Mouse (Mus musculus) activated CD4-positive, CD25-positive, alpha-beta regulatory T cell, adult 4 months (primary cell): Measurements from ENCODE around the gene Defa22. TPM values are rescaled to one million over a fixed set of nuclear protein-coding genes. Genes with fewer than 3 reads are reported as not detected.
"Not testable (repeated sequence)": the region's sequence is repeated elsewhere in the genome, so short reads cannot be mapped to it uniquely, and the experiment has no call there.

Source experiments
- ATAC-seq: one replicate; pipeline ENCODE4 v1.8.0; 2017
- polyA plus RNA-seq, 2 experiments: library from polyadenylated mRNA; unstranded; fragments of 100-300 nt; shearing (Covaris generic); gene quantifications; one replicate each; pipeline ENCODE4 v1.2.1; 2017

Defa22 gene
- polyA plus RNA-seq: not detected

- not testable (repeated sequence) for ATAC-seq
Measured at GRCm38 (mm10) chr8:21161977-21162376, at the start of gene Defa22. Gene Defa22, plus strand, starts transcription at chr8:21162277.

GRCm38 (mm10) chr8:21134342-21134741 lies 27.7 kb upstream of the Defa22 start, which contains the start of gene Defa30:
Gene Defa30, plus strand, starts transcription at chr8:21134642.
- ATAC-seq: not testable (repeated sequence)

GRCm38 (mm10) chr8:21191314-21191713 lies 29.2 kb downstream of the Defa22 start, which contains the start of gene Defa31:
Gene Defa31, plus strand, starts transcription at chr8:21191614.
- ATAC-seq: not testable (repeated sequence)

- not testable (repeated sequence) for ATAC-seq
Measured at GRCm38 (mm10) chr8:21201261-21201660, 39.2 kb downstream of the Defa22 start, which contains the start of gene Gm15293. Gene Gm15293, plus strand, starts transcription at chr8:21201561.

Other genes with a start within 250 kb of the Defa22 start
- not detected for gene Gm6040, start 240.2 kb upstream of the Defa22 start, polyA plus RNA-seq
- gene AY761185, start 217.6 kb upstream of the Defa22 start, polyA plus RNA-seq: not detected
- not detected for gene Defa21, start 136.7 kb upstream of the Defa22 start, polyA plus RNA-seq
- gene Defa23, start 107.2 kb upstream of the Defa22 start, polyA plus RNA-seq: not detected
- not detected for gene Defa35, start 97.2 kb upstream of the Defa22 start, polyA plus RNA-seq
- not detected for gene Defa25, start 77.8 kb upstream of the Defa22 start, polyA plus RNA-seq
- gene Gm14851, start 66.2 kb upstream of the Defa22 start, polyA plus RNA-seq: not detected
- not detected for gene Defa30, start 27.6 kb upstream of the Defa22 start, polyA plus RNA-seq
- not detected for gene Defa31, start 29.3 kb downstream of the Defa22 start, polyA plus RNA-seq
- not detected for gene Gm15293, start 39.3 kb downstream of the Defa22 start, polyA plus RNA-seq
- gene Gm15292, start 87.5 kb downstream of the Defa22 start, polyA plus RNA-seq: not detected
- gene Defa27, start 153.3 kb downstream of the Defa22 start, polyA plus RNA-seq: not detected
- gene Defa29, start 164.7 kb downstream of the Defa22 start, polyA plus RNA-seq: not detected
- not detected for gene Defa2, start 216.2 kb downstream of the Defa22 start, polyA plus RNA-seq
- gene Defa33, start 229.5 kb downstream of the Defa22 start, polyA plus RNA-seq: not detected